Mouse (Mus musculus): ENCODE results near the gene Emc4. TPM values are rescaled to one million over a fixed set of nuclear protein-coding genes. Genes with fewer than 3 reads are reported as not detected.

Emc4 gene
- polyA plus RNA-seq (2015; fragmentation: Nextera tagmentation; extraction: Ambion mirVana), result 139 and 147 TPM in 2 replicates

- no peaks in the 10 kb centered on the region for H3K9me3 ChIP-seq (replicated peaks)
- H3K4me2 ChIP-seq, result peak within 1 kb of the TSS; percentile 94
- ATAC-seq, result peak; percentile 93
- no peaks in the 10 kb centered on the region for H3K27me3 ChIP-seq
- peak within 1 kb of the TSS; percentile 84 for H3K9ac ChIP-seq
- H3K27ac ChIP-seq, result peak within 1 kb of the TSS; percentile 89
- peaks cover 16% of the 10 kb centered on the region for H3K4me1 ChIP-seq
- peaks cover 23% of the 10 kb centered on the region for H3K36me3 ChIP-seq (ENCODE audit: poor library complexity, severe bottlenecking)
- WGBS, result 1% methylated on average over 46 of the region's 46 CpGs
- peak within 1 kb of the TSS; percentile 92 for H3K4me3 ChIP-seq
These were observed at the start of gene Emc4 for GRCm38 (mm10) chr2:112367726-112368673. TSS of gene Emc4 (minus strand) at chr2:112368027.

- no peak for ATAC-seq
- no peaks in the 10 kb centered on the region for H3K9me3 ChIP-seq (replicated peaks)
- H3K4me3 ChIP-seq, result no peak overlapping the region
- 92% methylated on average over 3 of the region's 3 CpGs for WGBS
- no peak overlapping the region for H3K9ac ChIP-seq
- H3K36me3 ChIP-seq (ENCODE audit: poor library complexity, severe bottlenecking), result peaks cover 25% of the 10 kb centered on the region
- no peaks in the 10 kb centered on the region for H3K27me3 ChIP-seq
- no peaks in the 10 kb centered on the region for H3K4me1 ChIP-seq
- H3K27ac ChIP-seq, result no peak overlapping the region
- no peak overlapping the region for H3K4me2 ChIP-seq
These were observed 39.2 kb upstream of the Emc4 start for GRCm38 (mm10) chr2:112407030-112407429.

DNA sequence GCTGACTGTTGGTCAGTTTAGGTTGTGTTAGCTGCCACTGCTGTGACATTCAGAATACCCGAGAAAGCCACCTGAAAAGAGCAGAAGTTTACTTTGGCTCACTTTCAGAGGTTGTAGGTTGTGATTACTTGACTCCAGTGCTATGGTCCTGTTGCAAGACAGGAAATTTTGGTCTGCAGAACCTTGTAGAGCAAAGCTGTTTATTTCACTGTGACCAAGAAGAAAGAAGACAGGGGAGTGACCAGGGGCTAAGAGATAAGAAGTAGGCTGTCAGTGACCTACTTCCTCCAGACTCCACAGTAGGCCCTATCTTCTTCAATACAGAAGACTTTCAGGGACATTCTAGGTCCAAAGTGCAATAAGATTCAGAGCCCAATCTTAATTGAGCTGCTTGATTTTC, 28.8 kb upstream of the Emc4 start:
- no peaks in the 10 kb centered on the region for H3K36me3 ChIP-seq (ENCODE audit: poor library complexity, severe bottlenecking)
- ATAC-seq, result no peak
- H3K27me3 ChIP-seq, result no peaks in the 10 kb centered on the region
- no peak overlapping the region for H3K9ac ChIP-seq
- no peaks in the 10 kb centered on the region for H3K4me1 ChIP-seq
- no peak overlapping the region for H3K4me3 ChIP-seq
- no peaks in the 10 kb centered on the region for H3K9me3 ChIP-seq (replicated peaks)
- 72% methylated on average over 1 of the region's 1 CpGs for WGBS
- no peak overlapping the region for H3K4me2 ChIP-seq
- no peak overlapping the region for H3K27ac ChIP-seq

- H3K4me2 ChIP-seq, result no peak overlapping the region
- H3K9ac ChIP-seq, result no peak overlapping the region
- no peaks in the 10 kb centered on the region for H3K9me3 ChIP-seq (replicated peaks)
- H3K4me1 ChIP-seq, result no peaks in the 10 kb centered on the region
- H3K4me3 ChIP-seq, result no peak overlapping the region
- no peak for ATAC-seq
- H3K27ac ChIP-seq, result no peak overlapping the region
- H3K27me3 ChIP-seq, result no peaks in the 10 kb centered on the region
- no peaks in the 10 kb centered on the region for H3K36me3 ChIP-seq (ENCODE audit: poor library complexity, severe bottlenecking)
These were observed 26.1 kb upstream of the Emc4 start for GRCm38 (mm10) chr2:112393958-112394357.

GRCm38 (mm10) chr2:112392689-112393088, 24.9 kb upstream of the Emc4 start:
- H3K9me3 ChIP-seq (replicated peaks), result no peaks in the 10 kb centered on the region
- H3K4me3 ChIP-seq, result no peak overlapping the region
- no peaks in the 10 kb centered on the region for H3K27me3 ChIP-seq
- no peak overlapping the region for H3K9ac ChIP-seq
- no peak overlapping the region for H3K27ac ChIP-seq
- no peaks in the 10 kb centered on the region for H3K4me1 ChIP-seq
- WGBS, result 95% methylated on average over 1 of the region's 1 CpGs
- no peak overlapping the region for H3K4me2 ChIP-seq
- H3K36me3 ChIP-seq (ENCODE audit: poor library complexity, severe bottlenecking), result no peaks in the 10 kb centered on the region
- no peak for ATAC-seq

DNA sequence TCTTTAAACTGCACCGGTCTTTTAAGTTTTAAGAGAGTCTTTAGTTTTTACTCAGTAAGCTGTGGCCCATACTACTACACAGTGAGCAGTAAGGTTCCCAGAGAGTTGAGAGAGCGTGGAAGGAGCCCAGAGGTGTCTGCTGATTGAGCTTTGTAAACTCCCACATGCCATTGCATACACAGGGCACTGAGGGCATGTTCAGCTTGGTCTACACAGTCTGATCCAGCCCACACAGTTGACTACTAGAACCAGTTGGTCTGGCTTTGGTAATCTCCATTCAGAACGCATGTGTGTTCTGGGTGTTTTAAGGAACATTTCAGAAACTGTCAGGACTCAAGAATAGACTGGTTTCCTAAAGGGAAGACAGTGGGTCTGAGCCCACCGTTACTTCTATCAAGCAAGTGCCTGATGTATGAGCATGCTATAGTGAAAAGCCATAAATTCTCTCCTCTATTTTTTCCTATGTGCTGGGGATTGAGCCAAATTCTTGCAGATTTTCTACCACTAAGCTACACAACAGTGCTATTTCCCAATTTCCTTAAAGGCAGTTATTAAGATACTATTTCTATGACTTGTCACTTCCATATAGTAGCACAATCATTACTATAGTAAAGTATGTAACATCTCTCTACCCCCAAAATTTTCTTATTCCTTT, 23.6 kb upstream of the Emc4 start:
- no peak overlapping the region for H3K4me2 ChIP-seq
- no peaks in the 10 kb centered on the region for H3K27me3 ChIP-seq
- no peak overlapping the region for H3K27ac ChIP-seq
- WGBS, result 91% methylated on average over 4 of the region's 4 CpGs
- H3K9me3 ChIP-seq (replicated peaks), result no peaks in the 10 kb centered on the region
- H3K9ac ChIP-seq, result no peak overlapping the region
- ATAC-seq, result no peak
- H3K4me3 ChIP-seq, result no peak overlapping the region
- H3K4me1 ChIP-seq, result no peaks in the 10 kb centered on the region
- no peaks in the 10 kb centered on the region for H3K36me3 ChIP-seq (ENCODE audit: poor library complexity, severe bottlenecking)

DNA sequence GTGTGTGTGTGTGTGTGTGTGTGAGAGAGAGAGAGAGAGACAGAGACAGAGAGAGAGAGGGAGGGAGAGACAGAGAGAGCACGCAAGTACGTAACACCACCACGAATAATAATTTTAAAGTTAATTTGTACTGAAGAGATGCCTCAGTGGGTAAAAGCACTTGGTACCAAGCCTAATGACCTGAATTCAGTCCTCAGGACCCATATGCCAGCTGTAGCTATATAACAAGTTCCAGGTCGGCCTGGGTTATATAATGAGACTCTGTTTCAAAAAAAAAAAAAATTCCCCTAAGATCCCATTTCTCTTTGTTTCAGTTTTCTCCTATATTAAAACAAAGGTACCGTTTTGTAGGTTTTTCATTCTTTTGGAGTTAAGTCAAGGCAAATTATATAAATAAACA, 23.0 kb upstream of the Emc4 start:
- no peaks in the 10 kb centered on the region for H3K9me3 ChIP-seq (replicated peaks)
- no peak overlapping the region for H3K4me3 ChIP-seq
- H3K4me1 ChIP-seq, result no peaks in the 10 kb centered on the region
- no peaks in the 10 kb centered on the region for H3K36me3 ChIP-seq (ENCODE audit: poor library complexity, severe bottlenecking)
- H3K27ac ChIP-seq, result no peak overlapping the region
- H3K4me2 ChIP-seq, result no peak overlapping the region
- 88% methylated on average over 5 of the region's 5 CpGs for WGBS
- no peaks in the 10 kb centered on the region for H3K27me3 ChIP-seq
- no peak overlapping the region for H3K9ac ChIP-seq
- no peak for ATAC-seq

GRCm38 (mm10) chr2:112381219-112381618, 13.4 kb upstream of the Emc4 start:
- no peak overlapping the region for H3K4me2 ChIP-seq
- 0 out of 2 replicates have a peak, but pooled peaks cover 1% of the 10 kb centered on the region for H3K27me3 ChIP-seq
- ATAC-seq, result no peak

DNA sequence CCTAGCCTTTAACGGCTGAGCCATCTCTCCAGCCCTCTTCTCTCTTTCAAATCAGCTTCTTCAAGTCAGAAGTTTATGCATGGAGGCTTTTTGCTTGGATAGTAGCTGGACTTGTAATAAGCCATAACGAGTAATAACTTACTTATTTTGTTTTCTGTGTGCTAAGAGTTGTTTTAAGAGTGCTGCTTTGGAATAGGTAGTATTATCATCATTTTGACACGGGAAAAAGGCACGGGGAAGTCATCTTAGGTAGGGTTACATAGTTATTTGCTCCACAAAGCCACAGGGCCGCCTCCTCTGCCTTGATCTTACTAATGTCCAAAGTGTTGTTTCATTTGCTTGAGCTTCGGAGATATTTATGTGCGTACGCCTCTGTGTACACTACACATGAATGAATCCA, 12.3 kb upstream of the Emc4 start:
- ATAC-seq, result no peak
- 0 out of 2 replicates have a peak, but pooled peaks cover 3% of the 10 kb centered on the region for H3K27me3 ChIP-seq
- peak overlapping the region; percentile 92 for H3K4me3 ChIP-seq
- peak overlapping the region; percentile 96 for H3K9ac ChIP-seq
- H3K9me3 ChIP-seq (replicated peaks), result no peaks in the 10 kb centered on the region
- H3K4me1 ChIP-seq, result peaks cover 16% of the 10 kb centered on the region
- 54% methylated on average over 8 of the region's 8 CpGs for WGBS
- H3K4me2 ChIP-seq, result peak overlapping the region; percentile 71
- no peaks in the 10 kb centered on the region for H3K36me3 ChIP-seq (ENCODE audit: poor library complexity, severe bottlenecking)
- no peak overlapping the region for H3K27ac ChIP-seq

More at GRCm38 (mm10) chr2:112381219-112381618, 13.4 kb upstream of the Emc4 start:
- no peaks in the 10 kb centered on the region for H3K9me3 ChIP-seq (replicated peaks)
- H3K36me3 ChIP-seq (ENCODE audit: poor library complexity, severe bottlenecking), result no peaks in the 10 kb centered on the region
- H3K9ac ChIP-seq, result no peak overlapping the region
- WGBS, result 95% methylated on average over 1 of the region's 1 CpGs
- peaks cover 16% of the 10 kb centered on the region for H3K4me1 ChIP-seq
- H3K27ac ChIP-seq, result no peak overlapping the region
- H3K4me3 ChIP-seq, result no peak overlapping the region

DNA sequence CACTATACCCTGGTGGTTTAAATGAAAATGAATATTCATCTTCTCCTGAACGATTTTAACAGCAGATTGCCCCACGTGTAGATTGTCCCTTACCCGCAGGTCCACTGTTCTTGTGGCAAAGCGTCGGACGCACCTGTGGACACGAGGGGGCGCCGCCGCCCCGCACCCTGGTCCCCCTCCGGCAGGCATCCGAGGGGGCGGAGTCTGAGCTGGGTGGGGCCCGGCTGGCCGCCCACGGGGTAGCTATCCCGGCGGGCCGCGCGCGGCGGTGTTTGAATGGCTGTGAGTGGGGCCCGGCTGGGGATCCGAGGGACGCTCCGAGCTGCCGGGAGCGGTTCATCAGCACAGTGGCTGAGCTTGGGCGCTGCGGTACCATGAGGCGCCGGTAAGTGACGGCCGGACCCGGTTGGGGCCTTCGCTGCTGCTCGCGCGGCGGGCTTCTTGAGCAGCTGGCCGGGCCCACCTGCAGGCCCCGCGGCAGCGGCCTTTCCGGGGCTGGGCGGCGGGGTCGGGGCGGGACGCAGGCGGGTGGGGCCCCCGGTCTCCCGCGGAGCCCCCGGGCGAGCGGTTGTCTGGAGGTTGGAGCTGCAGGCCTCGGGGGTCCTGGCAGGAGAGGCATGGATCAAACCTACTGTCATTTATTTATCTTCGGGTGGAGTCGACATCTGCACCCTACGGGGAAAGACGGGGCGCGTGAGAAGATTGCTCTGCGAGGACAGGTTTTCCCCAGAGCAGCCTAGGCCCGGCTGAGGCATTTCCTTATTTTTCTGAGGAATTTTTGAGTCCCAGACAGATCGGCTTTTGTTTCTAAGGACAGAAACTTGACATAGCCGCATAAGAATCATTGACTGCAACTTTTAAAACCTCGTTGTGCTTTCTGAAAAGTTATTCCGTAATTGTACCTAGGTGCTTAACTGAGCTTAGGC, 11.4 kb upstream of the Emc4 start, which contains the start of gene Katnbl1:
Gene Katnbl1 (plus strand): TSS at position 239 of the 926 bp plus-strand sequence.
- Histone ChIP-seq H3K27me3 (0 out of 2 replicates have a peak, but pooled peaks cover 3% of the 10 kb centered on the region), H3K27ac (peak within 1 kb of the TSS; percentile 88), H3K36me3 (ENCODE audit: poor library complexity, severe bottlenecking) (no peaks in the 10 kb centered on the region), H3K9ac (peak within 1 kb of the TSS; percentile 96), H3K4me1 (peaks cover 16% of the 10 kb centered on the region), H3K9me3 (replicated peaks) (no peaks in the 10 kb centered on the region), H3K4me2 (peak within 1 kb of the TSS; percentile 71), H3K4me3 (peak within 1 kb of the TSS; percentile 92)
- ATAC-seq, result peak; percentile 100
- under 1% methylated on average over 71 of the region's 72 CpGs for WGBS

- Histone ChIP-seq H3K4me1 (no peaks in the 10 kb centered on the region; the same call in 1 of the 2 replicates), H3K27me3 (0 out of 2 replicates have a peak, but pooled peaks cover 3% of the 10 kb centered on the region), H3K4me2 (no peak overlapping the region), H3K27ac (no peak overlapping the region), H3K4me3 (no peak overlapping the region), H3K9ac (no peak overlapping the region), H3K9me3 (replicated peaks) (no peaks in the 10 kb centered on the region), H3K36me3 (ENCODE audit: poor library complexity, severe bottlenecking) (no peaks in the 10 kb centered on the region)
- WGBS, result 70% methylated on average over 5 of the region's 5 CpGs
- no peak for ATAC-seq
These were observed 6.8 kb upstream of the Emc4 start for GRCm38 (mm10) chr2:112374610-112375009.

Data from forebrain, embryonic 13.5 days (tissue).